Mouse (Mus musculus) forebrain, embryonic 12.5 days (tissue): ENCODE data around the gene Sirt5. TPM values are rescaled to one million over a fixed set of nuclear protein-coding genes. Genes with fewer than 3 reads are reported as not detected.
A peak's percentile ranks its signal among the peaks of the same experiment; 100 is the strongest.

Experiments used
- ATAC-seq: fragments of 200-750 bp; cut with Nextera tagmentation; 2 replicates; pipeline ENCODE4 v1.8.0; 2017; ENCODE audit warnings: moderate TSS enrichment; ENCODE audit not compliant: low FRiP score
- H3K27ac ChIP-seq: fragments of 300-500 bp; sonication (generic); 2 replicates; pipeline ENCODE4 v1.5.1; 2016; ENCODE audit warnings: mild to moderate bottlenecking
- H3K27me3 ChIP-seq: fragments of 300-500 bp; sonication (generic); 2 replicates; pipeline ENCODE4 v1.6.1; 2016; ENCODE audit warnings: mild to moderate bottlenecking
- H3K36me3 ChIP-seq: fragments of 300-500 bp; sonication (generic); replicated peaks from 2 replicates; pipeline ENCODE4 v1.6.1; 2016; ENCODE audit warnings: mild to moderate bottlenecking
- H3K4me1 ChIP-seq: fragments of 300-500 bp; sonication (generic); 2 replicates; pipeline ENCODE4 v1.6.1; 2016
- H3K4me2 ChIP-seq: fragments of 300-500 bp; sonication (generic); 2 replicates; pipeline ENCODE4 v1.6.1; 2016; ENCODE audit warnings: mild to moderate bottlenecking, moderate library complexity
- H3K4me3 ChIP-seq: fragments of 300-500 bp; sonication (generic); replicated peaks from 2 replicates; pipeline ENCODE4 v1.5.1; 2016; ENCODE audit warnings: mild to moderate bottlenecking
- H3K9ac ChIP-seq: fragments of 300-500 bp; sonication (generic); 2 replicates; pipeline ENCODE4 v1.6.1; 2016; ENCODE audit warnings: mild to moderate bottlenecking
- H3K9me3 ChIP-seq: fragments of 300-500 bp; sonication (generic); 2 replicates; pipeline ENCODE4 v1.6.1; 2016
- WGBS: fragments of 180-500 bp; shearing (Covaris S2); methylation state at CpG from one replicate; pipeline ENCODE4 v1.1.7; 2016; 5-methylcytosine and 5-hydroxymethylcytosine counted together
- polyA plus RNA-seq: library from polyadenylated mRNA; unstranded; fragments of >200 nt; fragmentation: Nextera tagmentation; extraction: Ambion mirVana; gene quantifications from 2 replicates; pipeline ENCODE4 v1.2.1, GENCODE M21; 2016

The Sirt5 gene
- 43.2 and 44.1 TPM in 2 replicates for polyA plus RNA-seq

GRCm38 (mm10) chr13:43364985-43365824 is at the start of gene Sirt5:
TSS of gene Sirt5 (plus strand) at chr13:43365496.
- peak; percentile 97 for ATAC-seq

DNA sequence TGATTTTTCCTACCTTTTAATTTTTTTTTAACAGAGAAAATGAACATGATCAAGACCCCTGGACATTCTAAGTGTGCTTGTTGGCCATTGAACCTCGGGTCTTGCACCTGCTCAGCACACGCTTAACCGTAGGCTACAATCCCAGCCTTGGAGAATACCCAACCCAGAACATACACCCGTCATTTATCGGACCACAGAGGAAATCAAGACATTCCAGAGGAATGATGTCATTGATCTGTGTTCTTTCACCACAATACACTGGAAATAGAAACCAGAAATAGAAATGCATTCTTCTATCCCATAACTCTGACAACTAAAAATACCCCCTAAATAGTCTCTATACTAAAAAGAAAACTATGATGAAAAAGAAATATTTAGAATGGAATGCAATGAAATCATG is 47.9 kb upstream of the Sirt5 start:
- 67% methylated on average over 5 of the region's 5 CpGs for WGBS
- H3K4me1 ChIP-seq: no peaks in the 10 kb centered on the region
- H3K27ac ChIP-seq: no peak overlapping the region
- H3K9me3 ChIP-seq: no peaks in the 10 kb centered on the region
- H3K4me3 ChIP-seq: no peak overlapping the region
- H3K4me2 ChIP-seq: no peak overlapping the region
- ATAC-seq: no peak
- H3K36me3 ChIP-seq: no peaks in the 10 kb centered on the region
- H3K27me3 ChIP-seq: no peaks in the 10 kb centered on the region
- H3K9ac ChIP-seq: no peak overlapping the region

More at GRCm38 (mm10) chr13:43364985-43365824, at the start of gene Sirt5:
- Histone ChIP-seq H3K4me2 (peak within 1 kb of the TSS; percentile 81), H3K36me3 (no peaks in the 10 kb centered on the region), H3K27me3 (no peaks in the 10 kb centered on the region), H3K27ac (peak within 1 kb of the TSS; percentile 70), H3K4me3 (peak within 1 kb of the TSS; percentile 56), H3K4me1 (peaks cover 12% of the 10 kb centered on the region), H3K9me3 (no peaks in the 10 kb centered on the region), H3K9ac (peak within 1 kb of the TSS; percentile 73)
- WGBS: 15% methylated on average over 42 of the region's 42 CpGs

DNA sequence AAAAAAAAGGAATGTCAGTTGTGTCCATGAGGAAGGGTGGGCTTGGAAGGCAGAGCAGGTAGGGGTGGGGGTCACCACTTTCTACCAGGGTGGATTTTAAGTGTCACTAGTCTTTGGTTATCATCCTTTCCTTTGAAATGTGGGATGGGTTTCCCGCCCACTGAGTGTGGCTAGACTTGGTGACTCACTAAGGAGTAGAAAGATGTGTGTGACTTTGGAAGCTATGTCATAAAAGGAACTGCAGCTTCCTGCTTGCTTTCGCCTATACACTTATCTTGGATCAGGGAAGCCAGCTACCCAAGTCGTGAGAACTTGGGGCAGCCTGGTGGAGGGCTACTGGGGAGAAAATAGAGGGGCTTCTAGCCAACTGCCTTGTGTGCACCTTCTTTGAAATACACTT is 45.9 kb upstream of the Sirt5 start:
- Histone ChIP-seq H3K27me3 (no peaks in the 10 kb centered on the region), H3K4me2 (no peak overlapping the region), H3K27ac (no peak overlapping the region), H3K4me3 (no peak overlapping the region), H3K9me3 (no peaks in the 10 kb centered on the region), H3K36me3 (no peaks in the 10 kb centered on the region), H3K9ac (no peak overlapping the region), H3K4me1 (no peaks in the 10 kb centered on the region)
- 85% methylated on average over 3 of the region's 3 CpGs for WGBS
- ATAC-seq: no peak

DNA sequence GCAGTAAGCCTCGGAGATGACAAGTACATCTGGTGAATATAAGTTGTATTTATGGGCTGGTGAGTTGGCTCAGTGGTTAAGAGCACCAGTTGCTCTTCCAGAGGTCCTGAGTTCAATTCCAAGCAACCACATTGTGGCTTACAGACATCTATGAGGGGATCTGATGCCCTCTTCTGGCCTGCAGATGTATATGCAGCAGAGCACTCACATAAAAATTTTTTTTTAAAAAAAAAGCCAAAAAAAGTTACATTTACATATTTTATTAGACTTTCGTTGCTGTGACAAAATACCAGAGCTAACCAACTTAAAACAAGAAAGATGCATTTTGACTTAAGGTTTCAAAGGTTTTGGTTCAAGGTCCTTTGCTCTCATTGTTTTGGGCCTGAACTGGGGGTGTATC is 43.8 kb upstream of the Sirt5 start:
- 83% methylated on average over 2 of the region's 2 CpGs for WGBS
- H3K4me3 ChIP-seq: no peak overlapping the region
- H3K27me3 ChIP-seq: no peaks in the 10 kb centered on the region
- H3K36me3 ChIP-seq: no peaks in the 10 kb centered on the region
- no peak overlapping the region for H3K9ac ChIP-seq
- no peak overlapping the region for H3K4me2 ChIP-seq
- ATAC-seq: no peak
- no peak overlapping the region for H3K27ac ChIP-seq
- no peaks in the 10 kb centered on the region for H3K4me1 ChIP-seq
- H3K9me3 ChIP-seq: no peaks in the 10 kb centered on the region

- Histone ChIP-seq H3K9me3 (no peaks in the 10 kb centered on the region), H3K9ac (no peak overlapping the region), H3K36me3 (no peaks in the 10 kb centered on the region), H3K27ac (no peak overlapping the region), H3K4me1 (no peaks in the 10 kb centered on the region), H3K4me3 (no peak overlapping the region), H3K27me3 (no peaks in the 10 kb centered on the region), H3K4me2 (no peak overlapping the region)
- no peak for ATAC-seq
- 78% methylated on average over 1 of the region's 1 CpGs for WGBS
Measured at GRCm38 (mm10) chr13:43325427-43325826, 39.9 kb upstream of the Sirt5 start.

DNA sequence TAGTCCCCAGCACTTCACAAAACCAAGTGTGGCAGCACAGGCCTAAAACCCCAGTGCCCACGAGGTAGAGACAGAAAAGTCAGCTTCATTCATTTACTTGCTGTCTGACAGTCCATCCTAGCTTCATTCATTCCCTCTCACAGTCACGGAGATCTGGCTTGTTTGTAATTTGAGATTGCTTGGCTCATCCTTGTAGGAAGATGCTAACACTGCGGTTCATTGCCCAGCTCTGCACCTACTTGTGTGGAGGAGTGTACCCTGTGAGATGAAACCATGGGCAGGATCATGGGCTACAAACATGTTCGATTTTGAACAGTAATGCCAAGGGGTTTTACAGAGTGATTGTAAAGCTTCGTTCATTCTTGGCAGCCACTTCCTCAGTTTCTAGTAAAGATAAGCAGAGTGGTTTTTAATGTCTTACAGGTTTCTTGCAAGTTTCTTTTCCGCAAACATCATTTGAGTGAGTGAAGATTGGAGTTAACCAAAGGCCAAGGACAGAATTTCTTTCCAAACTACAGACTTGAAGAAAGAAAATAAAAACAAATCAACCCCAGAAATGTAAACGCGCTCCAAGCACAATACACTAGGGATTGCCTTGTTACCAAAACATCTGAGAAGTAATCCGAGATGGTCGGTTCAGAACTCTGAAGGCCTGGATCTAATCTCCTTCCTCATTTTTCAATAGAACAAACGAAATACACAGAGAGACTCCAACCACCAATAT is 33.4 kb upstream of the Sirt5 start:
- H3K4me1 ChIP-seq: no peaks in the 10 kb centered on the region
- no peaks in the 10 kb centered on the region for H3K36me3 ChIP-seq
- H3K27ac ChIP-seq: no peak overlapping the region
- no peak overlapping the region for H3K4me3 ChIP-seq
- H3K4me2 ChIP-seq: no peak overlapping the region
- H3K9ac ChIP-seq: no peak overlapping the region
- no peaks in the 10 kb centered on the region for H3K9me3 ChIP-seq
- no peaks in the 10 kb centered on the region for H3K27me3 ChIP-seq
- 64% methylated on average over 11 of the region's 11 CpGs for WGBS
- no peak for ATAC-seq

DNA sequence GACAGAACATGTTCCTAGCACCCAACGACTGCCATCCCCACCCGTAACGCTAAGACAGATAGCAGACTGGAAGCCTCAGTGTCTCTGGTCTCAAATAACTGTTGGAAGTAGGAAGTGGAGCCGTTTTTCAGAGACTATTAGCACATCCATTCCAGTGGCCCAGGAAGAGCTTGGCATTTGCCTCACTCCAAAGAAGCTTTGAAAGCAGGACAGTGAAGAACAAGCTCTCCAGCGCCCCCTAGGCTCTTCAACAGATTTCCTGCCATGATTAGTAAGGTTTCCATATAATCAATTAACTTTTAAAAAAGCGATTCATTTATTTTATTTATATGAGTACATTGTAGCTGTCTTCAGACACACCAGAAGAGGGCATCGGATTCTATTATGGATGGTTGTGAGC is 32.7 kb upstream of the Sirt5 start:
- Histone ChIP-seq H3K27ac (no peak overlapping the region), H3K9me3 (no peaks in the 10 kb centered on the region), H3K9ac (no peak overlapping the region), H3K4me2 (no peak overlapping the region), H3K27me3 (no peaks in the 10 kb centered on the region), H3K36me3 (no peaks in the 10 kb centered on the region), H3K4me1 (no peaks in the 10 kb centered on the region), H3K4me3 (no peak overlapping the region)
- no peak for ATAC-seq
- WGBS: 57% methylated on average over 7 of the region's 7 CpGs

DNA sequence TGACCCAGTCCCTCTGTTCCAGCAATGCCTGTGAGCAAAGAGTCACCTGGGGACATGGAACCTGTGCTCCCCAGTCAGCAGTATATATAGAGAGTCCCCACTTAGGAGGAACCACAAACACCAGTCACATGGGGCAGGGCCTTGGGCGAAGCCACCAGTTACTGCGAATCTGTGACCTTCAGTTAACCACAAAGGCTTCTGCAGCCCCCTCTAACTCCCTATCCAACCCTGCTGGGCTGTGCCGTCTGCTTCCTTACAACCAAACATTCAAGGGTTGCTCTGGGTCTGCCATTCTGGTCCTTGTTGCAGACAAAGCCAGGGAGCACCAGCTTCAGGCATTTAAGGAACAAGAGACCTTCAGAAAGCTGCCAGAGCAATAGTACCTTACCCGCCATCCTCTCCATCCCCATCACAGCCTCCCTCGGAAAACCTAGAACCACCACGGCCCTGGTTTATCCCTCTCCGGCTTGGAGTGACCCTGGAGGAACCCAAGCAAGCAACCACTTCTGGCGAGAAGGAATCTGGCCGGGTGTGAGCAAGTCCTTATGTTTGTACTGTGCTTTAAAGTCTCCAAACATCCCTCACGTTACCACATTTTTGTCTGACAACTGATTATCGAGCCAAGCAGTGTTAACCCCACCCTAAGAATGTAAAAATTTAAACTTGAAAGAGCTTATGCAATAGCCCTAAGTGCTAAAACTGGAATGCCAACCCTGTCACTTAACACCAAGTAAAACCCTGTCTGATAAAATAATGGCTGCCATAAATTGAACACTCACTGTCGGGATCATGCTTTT is 28.7 kb upstream of the Sirt5 start:
- no peak for ATAC-seq

GRCm38 (mm10) chr13:43338001-43338400 is 27.3 kb upstream of the Sirt5 start:
- H3K9ac ChIP-seq: no peak overlapping the region
- H3K36me3 ChIP-seq: no peaks in the 10 kb centered on the region
- H3K27me3 ChIP-seq: no peaks in the 10 kb centered on the region
- no peak for ATAC-seq
- 92% methylated on average over 8 of the region's 8 CpGs for WGBS
- no peaks in the 10 kb centered on the region; the same call in 1 of the 2 replicates for H3K9me3 ChIP-seq
- no peak overlapping the region for H3K4me3 ChIP-seq
- no peak overlapping the region for H3K27ac ChIP-seq
- H3K4me2 ChIP-seq: no peak overlapping the region
- peaks cover 13% of the 10 kb centered on the region for H3K4me1 ChIP-seq

More for the DNA sequence above, 28.7 kb upstream of the Sirt5 start:
- WGBS: 87% methylated on average over 12 of the region's 12 CpGs
- Histone ChIP-seq H3K27me3 (no peaks in the 10 kb centered on the region), H3K9me3 (no peaks in the 10 kb centered on the region; the same call in 1 of the 2 replicates), H3K9ac (no peak overlapping the region), H3K4me3 (no peak overlapping the region), H3K4me1 (peaks cover 8% of the 10 kb centered on the region), H3K36me3 (no peaks in the 10 kb centered on the region), H3K4me2 (no peak overlapping the region), H3K27ac (no peak overlapping the region)

DNA sequence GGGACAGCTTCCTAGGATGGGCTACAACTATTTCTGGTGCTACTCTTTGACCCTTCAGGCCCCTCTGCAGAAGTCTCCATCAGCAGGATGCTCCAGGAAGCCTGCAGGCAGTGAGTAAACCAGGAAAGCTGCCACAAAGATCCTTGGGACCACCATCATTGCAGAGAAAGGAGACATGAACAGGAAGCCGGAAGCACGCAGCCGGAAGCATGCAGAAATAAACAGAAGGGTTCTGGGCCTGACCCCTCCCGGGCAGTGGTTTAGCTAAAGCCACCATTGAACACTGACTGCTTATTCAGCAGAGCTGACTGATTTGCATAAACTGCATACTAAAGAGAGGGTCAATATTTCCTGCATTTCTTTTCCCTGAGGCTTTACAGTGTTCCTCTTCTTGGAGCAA is 26.7 kb upstream of the Sirt5 start:
- H3K4me3 ChIP-seq: no peak overlapping the region
- H3K9me3 ChIP-seq: no peaks in the 10 kb centered on the region; the same call in 1 of the 2 replicates
- H3K36me3 ChIP-seq: no peaks in the 10 kb centered on the region
- H3K9ac ChIP-seq: no peak overlapping the region
- peaks cover 13% of the 10 kb centered on the region for H3K4me1 ChIP-seq
- no peak overlapping the region for H3K27ac ChIP-seq
- no peak overlapping the region for H3K4me2 ChIP-seq
- H3K27me3 ChIP-seq: no peaks in the 10 kb centered on the region
- no peak for ATAC-seq
- WGBS: 63% methylated on average over 4 of the region's 4 CpGs

DNA sequence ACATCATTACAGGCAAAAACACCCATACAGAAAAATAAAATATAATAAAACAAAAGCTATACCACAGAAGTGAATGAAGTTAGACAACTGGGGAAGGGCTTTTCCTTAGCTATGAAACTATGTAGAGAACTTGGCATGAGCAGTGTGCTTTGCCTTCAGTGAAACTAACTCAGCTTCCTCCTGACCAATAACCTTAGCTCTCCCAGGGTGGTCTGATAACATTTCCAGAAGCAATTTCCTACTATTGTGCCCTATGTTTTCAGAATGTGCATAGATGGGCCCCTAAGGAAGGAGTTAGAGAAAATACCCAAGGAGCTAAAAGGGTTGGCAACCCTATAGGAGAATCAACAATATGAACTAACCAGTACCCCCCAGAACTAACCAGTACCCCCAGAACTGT is 18.5 kb upstream of the Sirt5 start:
- Histone ChIP-seq H3K9ac (no peak overlapping the region), H3K4me2 (no peak overlapping the region), H3K27me3 (no peaks in the 10 kb centered on the region), H3K27ac (no peak overlapping the region), H3K4me1 (0 out of 2 replicates have a peak, but pooled peaks cover 4% of the 10 kb centered on the region), H3K9me3 (no peaks in the 10 kb centered on the region), H3K4me3 (no peak overlapping the region), H3K36me3 (no peaks in the 10 kb centered on the region)
- no peak for ATAC-seq

DNA sequence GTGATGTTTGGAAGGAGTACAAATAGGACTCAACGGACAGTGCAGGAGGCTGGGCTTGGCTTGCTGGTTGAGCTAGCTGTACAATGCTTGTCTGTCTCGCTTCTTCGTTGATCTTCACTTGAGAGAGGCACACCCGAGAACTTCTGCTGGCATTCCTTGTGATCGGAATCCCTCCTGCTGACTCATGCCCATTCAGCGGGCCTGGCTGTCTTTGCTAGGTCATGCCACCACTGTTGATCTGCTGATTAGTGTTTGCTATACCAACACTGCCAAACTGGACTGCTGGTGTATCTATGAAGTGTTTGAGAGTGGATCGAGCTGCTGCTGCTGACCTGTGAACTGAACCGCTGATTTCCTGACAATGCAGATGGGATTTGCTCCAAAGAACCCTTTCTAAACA is 15.9 kb upstream of the Sirt5 start:
- Histone ChIP-seq H3K36me3 (no peaks in the 10 kb centered on the region), H3K9ac (no peak overlapping the region), H3K4me2 (no peak overlapping the region), H3K9me3 (no peaks in the 10 kb centered on the region), H3K4me3 (no peak overlapping the region), H3K27me3 (no peaks in the 10 kb centered on the region), H3K27ac (no peak overlapping the region), H3K4me1 (no peaks in the 10 kb centered on the region)
- 82% methylated on average over 8 of the region's 8 CpGs for WGBS
- no peak for ATAC-seq
